Mouse (Mus musculus) embryonic stem cell, embryonic (primary cell): ENCODE measurements at regions not wholly inside any gene's neighbourhood (a gene's known extent, or its start where the extent isn't known, plus 50 kb on each side); places are given as distances from the start of the nearest gene placed in this dataset.

Experiments
- CTCF ChIA-PET, 4 experiments: fragments of 300-600 bp in 2 of 4; fragments of 350-600 bp in 2 of 4; sonication (Branson Sonifier 250); formaldehyde crosslinking; loops; one replicate each; lab custom pipeline; 2022; ENCODE audit warnings: inconsistent platforms in 2 of 4; lab: Charles Lee
- POLR2A ChIA-PET, 4 experiments: fragments of 300-600 bp in 2 of 4; fragments of 350-600 bp in 2 of 4; sonication (Branson Sonifier 250); formaldehyde crosslinking; loops; one replicate each; lab custom pipeline; 2022; ENCODE audit warnings: antibody characterized with exemption in 4 of 4, inconsistent platforms in 1 of 4; lab: Charles Lee

GRCm38 (mm10) chr13:25547150-25548145 lies 277.1 kb upstream of the Nrsn1 start:
- POLR2A ChIA-PET: no interaction called here
- CTCF ChIA-PET: no interaction called here

GRCm38 (mm10) chr13:25524094-25524493 lies 253.8 kb upstream of the Nrsn1 start:
- POLR2A ChIA-PET: no interaction called here
- CTCF ChIA-PET: no interaction called here

- ChIA-PET POLR2A (no interaction called here), CTCF (no interaction called here)
Measured at GRCm38 (mm10) chr13:25507355-25507754, 237.1 kb upstream of the Nrsn1 start.

GRCm38 (mm10) chr13:25494492-25495034 lies 224.3 kb upstream of the Nrsn1 start:
- CTCF ChIA-PET: no interaction called here
- POLR2A ChIA-PET: no interaction called here

- POLR2A ChIA-PET: no interaction called here
Measured at GRCm38 (mm10) chr13:25490036-25490435, 219.7 kb upstream of the Nrsn1 start.

GRCm38 (mm10) chr13:25483309-25483708 lies 213.0 kb upstream of the Nrsn1 start:
- POLR2A ChIA-PET: interaction anchor here in 1 of 4 experiments (0.5 kb wide), 1 partner anchor 11 kb away, joined by 6 read pairs; no protein-coding TSS in a partner anchor
- CTCF ChIA-PET: no interaction called here

More at GRCm38 (mm10) chr13:25490036-25490435, 219.7 kb upstream of the Nrsn1 start:
- CTCF ChIA-PET: no interaction called here

GRCm38 (mm10) chr13:25451917-25452316 lies 181.6 kb upstream of the Nrsn1 start:
- ChIA-PET POLR2A (no interaction called here), CTCF (interaction anchor here in 1 of 4 experiments (0.6 kb wide), 1 partner anchor 16 kb away, joined by 5 read pairs; no protein-coding TSS in a partner anchor)

GRCm38 (mm10) chr13:25451357-25451861 lies 181.1 kb upstream of the Nrsn1 start:
- ChIA-PET POLR2A (no interaction called here), CTCF (no interaction called here)

- ChIA-PET POLR2A (no interaction called here), CTCF (no interaction called here)
Measured at GRCm38 (mm10) chr13:25429701-25430418, 159.6 kb upstream of the Nrsn1 start.

- ChIA-PET CTCF (interaction anchor here in 2 of 4 experiments (0.5 to 0.6 kb wide), 2 partner anchors 17 to 79 kb away, joined by 3 read pairs; no protein-coding TSS in a partner anchor), POLR2A (no interaction called here)
Measured at GRCm38 (mm10) chr13:25403182-25403795, 133.0 kb upstream of the Nrsn1 start.

- ChIA-PET POLR2A (no interaction called here), CTCF (interaction anchor here in 1 of 4 experiments (0.6 kb wide), 1 partner anchor 80 kb away, joined by 3 read pairs; no protein-coding TSS in a partner anchor)
Measured at GRCm38 (mm10) chr13:25402691-25403090, 132.4 kb upstream of the Nrsn1 start.

- CTCF ChIA-PET: interaction anchor here in 2 of 4 experiments (0.6 kb wide), 3 partner anchors 393 to 1203 kb away, joined by 4 to 12 read pairs (median 6); no protein-coding TSS in a partner anchor
Measured at GRCm38 (mm10) chr13:25401936-25402504, 131.7 kb upstream of the Nrsn1 start.

GRCm38 (mm10) chr13:25392770-25393290 lies 122.5 kb upstream of the Nrsn1 start:
- ChIA-PET POLR2A (no interaction called here), CTCF (no interaction called here)

More at GRCm38 (mm10) chr13:25401936-25402504, 131.7 kb upstream of the Nrsn1 start:
- POLR2A ChIA-PET: interaction anchor here in 2 of 4 experiments (0.6 to 0.8 kb wide), 2 partner anchors 42 to 403 kb away, joined by 3 read pairs; no protein-coding TSS in a partner anchor

- ChIA-PET POLR2A (interaction anchor here in 1 of 4 experiments (0.5 kb wide), 1 partner anchor 1599 kb away, joined by 4 read pairs; the partner anchor contains the start of gene Hist1h1a), CTCF (interaction anchor here in 1 of 4 experiments (1.6 kb wide), 1 partner anchor 17 kb away, joined by 4 read pairs; no protein-coding TSS in a partner anchor)
Measured at GRCm38 (mm10) chr13:25362627-25362967, 92.3 kb upstream of the Nrsn1 start.

- CTCF ChIA-PET: interaction anchor here in 1 of 4 experiments (1.6 kb wide), 1 partner anchor 17 kb away, joined by 4 read pairs; no protein-coding TSS in a partner anchor
- POLR2A ChIA-PET: interaction anchor here in 1 of 4 experiments (0.5 kb wide), 1 partner anchor 1599 kb away, joined by 4 read pairs; the partner anchor contains the start of gene Hist1h1a
Measured at GRCm38 (mm10) chr13:25361850-25362626, 91.7 kb upstream of the Nrsn1 start.

GRCm38 (mm10) chr13:25347558-25347957 lies 77.3 kb upstream of the Nrsn1 start:
- CTCF ChIA-PET: no interaction called here

GRCm38 (mm10) chr13:25343309-25343708 lies 73.0 kb upstream of the Nrsn1 start:
- CTCF ChIA-PET: no interaction called here
- POLR2A ChIA-PET: no interaction called here

More at GRCm38 (mm10) chr13:25347558-25347957, 77.3 kb upstream of the Nrsn1 start:
- POLR2A ChIA-PET: interaction anchor here in 1 of 4 experiments (0.6 kb wide), 1 partner anchor 10 kb away, joined by 3 read pairs; no protein-coding TSS in a partner anchor
